Mouse (Mus musculus) E14TG2a.4 (cell line): ENCODE data around the gene Xpo6.

Experiments used
- H3K27me3 ChIP-seq: 2 replicates; pipeline ENCODE4 v1.6.1; 2014; ENCODE audit warnings: low read length, control low read depth; ENCODE audit not compliant: insufficient read depth
- H3K36me3 ChIP-seq: 2 replicates; pipeline ENCODE4 v1.6.1; 2014; ENCODE audit warnings: low read length, control low read depth; ENCODE audit not compliant: insufficient read depth
- H3K4me1 ChIP-seq: replicated peaks from 2 replicates; pipeline ENCODE4 v1.6.1; 2014; ENCODE audit warnings: low read depth, low read length, control low read depth
- H3K4me3 ChIP-seq: replicated peaks from 2 replicates; pipeline ENCODE4 v1.5.1; 2014; ENCODE audit warnings: mild to moderate bottlenecking, low read length
- H3K9me3 ChIP-seq: 2 replicates; pipeline ENCODE4 v1.6.1; 2014; ENCODE audit warnings: low read length, control low read depth
- CTCF ChIP-seq: conservative IDR thresholded peaks from 2 replicates; pipeline ENCODE4 v1.5.1; 2014; ENCODE audit warnings: low read length
- NANOG ChIP-seq: IDR thresholded peaks from 2 replicates; pipeline ENCODE4 v1.6.1; 2014; ENCODE audit warnings: borderline replicate concordance, low read length, mixed read lengths
- POU5F1 ChIP-seq: IDR thresholded peaks from 2 replicates; pipeline ENCODE4 v1.6.1; 2014; ENCODE audit warnings: low read length, borderline replicate concordance

The Xpo6 gene

DNA sequence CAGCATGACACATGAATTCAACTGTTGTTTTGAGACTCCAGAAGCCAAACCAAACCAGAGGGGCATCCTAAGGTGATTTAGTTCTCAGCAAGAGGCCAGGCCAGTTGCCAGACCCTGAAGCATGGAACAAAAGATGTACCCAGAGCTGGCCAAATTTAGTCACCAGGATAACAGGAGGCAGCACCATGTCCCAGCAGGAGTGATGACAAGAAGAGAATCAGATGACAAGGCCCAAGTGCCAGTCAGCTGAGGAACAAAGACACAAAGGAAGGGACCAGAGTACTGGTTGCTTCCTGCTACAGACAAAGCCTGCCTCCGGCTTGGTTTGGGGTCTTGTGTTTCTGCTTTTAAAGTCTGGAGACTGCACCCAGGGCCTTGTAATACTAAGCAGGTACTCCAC is 16.6 kb upstream of the Xpo6 start:
- Histone ChIP-seq H3K27me3 (no peaks in the 10 kb centered on the region), H3K4me3 (no peak overlapping the region), H3K36me3 (no peaks in the 10 kb centered on the region), H3K9me3 (peaks cover 19% of the 10 kb centered on the region), H3K4me1 (peaks cover 70% of the 10 kb centered on the region)
- no peak for TF ChIP-seq POU5F1
- no peak for TF ChIP-seq CTCF
- peak; percentile 14; the same call in 1 of the 2 replicates for TF ChIP-seq NANOG

DNA sequence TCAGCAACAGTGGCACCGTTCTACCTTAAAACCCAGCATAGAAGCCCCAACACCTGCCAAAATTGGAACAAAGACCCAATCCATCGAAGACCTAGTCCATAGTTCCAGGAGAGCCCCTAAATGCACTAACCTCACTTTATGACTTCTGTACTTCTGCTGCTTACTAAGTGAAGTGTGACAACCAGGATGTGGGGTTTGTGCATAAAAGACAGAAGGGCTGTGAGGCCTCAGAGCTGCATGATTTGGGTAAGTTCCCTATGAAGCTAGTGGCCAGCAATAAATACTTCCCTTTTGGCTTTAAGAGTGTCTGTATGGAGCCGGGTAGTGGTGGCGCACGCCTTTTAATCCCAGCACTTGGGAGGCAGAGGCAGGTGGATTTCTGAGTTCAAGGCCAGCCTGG is 10.6 kb upstream of the Xpo6 start:
- Histone ChIP-seq H3K4me3 (no peak overlapping the region), H3K4me1 (peaks cover 15% of the 10 kb centered on the region; the same call in 1 of the 2 replicates), H3K36me3 (no peaks in the 10 kb centered on the region), H3K9me3 (no peaks in the 10 kb centered on the region), H3K27me3 (no peaks in the 10 kb centered on the region)
- TF ChIP-seq CTCF (no peak), POU5F1 (no peak), NANOG (no peak)

DNA sequence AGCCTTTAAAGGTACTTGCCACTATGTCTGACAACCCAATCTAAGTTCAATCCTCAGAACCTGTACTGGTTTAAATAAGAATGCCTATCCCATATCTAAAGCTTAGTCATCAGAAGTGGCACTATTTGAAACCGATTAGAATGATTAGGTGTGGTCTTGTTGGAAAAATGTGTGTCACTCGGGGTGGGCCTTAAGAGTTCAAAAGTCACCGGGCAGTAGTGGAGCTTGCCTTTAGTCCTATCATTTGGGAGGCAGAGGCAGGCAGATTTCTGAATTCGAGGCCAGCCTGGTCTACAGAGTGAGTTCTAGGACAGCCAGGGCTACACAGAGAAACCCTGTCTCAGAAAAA is 670 bp upstream of the Xpo6 start:
- no peaks in the 10 kb centered on the region for H3K9me3 ChIP-seq
- H3K36me3 ChIP-seq = peaks cover 14% of the 10 kb centered on the region
- H3K4me1 ChIP-seq = peaks cover 35% of the 10 kb centered on the region
- H3K27me3 ChIP-seq = no peaks in the 10 kb centered on the region; the same call in 1 of the 2 replicates
- peak overlapping the region; percentile 98 for H3K4me3 ChIP-seq
- TF ChIP-seq POU5F1 (no peak), CTCF (no peak), NANOG (no peak)

DNA sequence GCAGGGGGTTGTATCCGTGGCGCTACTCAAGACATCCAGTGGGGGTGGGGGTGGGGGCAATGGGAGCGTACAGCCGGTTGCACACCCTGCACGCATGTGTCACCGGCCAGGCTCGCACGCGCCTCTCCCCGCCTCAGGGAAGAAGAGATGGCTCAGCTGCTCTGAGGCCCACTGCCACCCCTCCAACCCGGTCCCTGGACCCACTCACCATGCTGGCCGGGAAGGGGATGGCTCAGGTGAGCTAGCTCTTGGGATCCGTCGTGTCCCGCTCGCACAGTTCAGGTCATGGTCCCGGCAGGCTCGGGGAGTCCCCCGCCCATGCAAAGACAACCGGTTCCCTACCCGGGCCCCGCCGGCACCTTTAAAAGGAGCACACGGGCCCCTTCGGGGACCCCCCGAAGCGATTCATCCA is 604 bp downstream of the Xpo6 start:
- TF ChIP-seq CTCF (no peak), POU5F1 (no peak), NANOG (no peak)

DNA sequence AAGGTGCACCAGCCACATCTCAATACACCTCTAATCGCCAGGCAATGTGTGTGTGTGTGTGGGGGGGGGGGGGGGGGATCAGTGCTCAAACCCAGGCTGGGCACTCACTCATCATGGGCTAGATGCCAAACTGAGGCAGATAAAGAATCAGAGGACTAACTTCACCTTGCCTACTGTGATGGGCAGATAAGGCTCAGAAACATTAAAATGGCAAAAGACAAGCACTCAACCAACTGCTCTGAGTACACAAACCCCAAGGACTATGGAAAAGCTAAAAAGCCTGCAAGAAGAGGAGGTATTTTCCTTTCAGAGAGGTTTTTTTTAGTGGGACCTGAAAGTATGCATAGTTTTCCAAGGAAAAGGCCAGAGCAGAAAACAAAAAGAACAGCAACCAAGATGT is 1.4 kb downstream of the Xpo6 start:
- Histone ChIP-seq H3K36me3 (peaks cover 22% of the 10 kb centered on the region), H3K4me3 (peak overlapping the region; percentile 98), H3K9me3 (no peaks in the 10 kb centered on the region), H3K4me1 (peaks cover 48% of the 10 kb centered on the region), H3K27me3 (no peaks in the 10 kb centered on the region)
- TF ChIP-seq CTCF = no peak
- no peak for TF ChIP-seq NANOG
- no peak for TF ChIP-seq POU5F1

More for the DNA sequence above, 604 bp downstream of the Xpo6 start:
- no peaks in the 10 kb centered on the region for H3K9me3 ChIP-seq
- peaks cover 43% of the 10 kb centered on the region for H3K4me1 ChIP-seq
- H3K4me3 ChIP-seq = peak overlapping the region; percentile 98
- H3K27me3 ChIP-seq = no peaks in the 10 kb centered on the region
- H3K36me3 ChIP-seq = peaks cover 19% of the 10 kb centered on the region

DNA sequence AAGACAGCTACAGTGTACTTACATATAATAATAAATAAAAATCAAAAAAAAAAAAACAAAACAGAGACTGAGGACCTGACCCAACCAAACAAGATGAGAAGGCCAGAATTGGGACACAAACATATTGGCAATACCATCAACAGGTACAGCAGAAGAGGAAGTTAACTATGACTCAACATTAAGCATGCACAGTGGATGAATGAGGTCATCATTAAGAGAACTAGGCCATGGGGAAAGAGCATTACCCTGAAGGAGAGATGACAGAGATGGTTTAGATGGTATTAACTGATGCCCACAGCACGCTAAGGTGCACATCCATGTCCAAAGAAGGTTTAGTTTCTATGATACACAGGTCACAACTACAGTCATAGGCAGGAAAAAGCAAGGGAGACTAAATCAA is 6.1 kb downstream of the Xpo6 start:
- Histone ChIP-seq H3K36me3 (peaks cover 51% of the 10 kb centered on the region), H3K4me3 (no peak overlapping the region), H3K27me3 (no peaks in the 10 kb centered on the region), H3K4me1 (peaks cover 79% of the 10 kb centered on the region), H3K9me3 (no peaks in the 10 kb centered on the region)
- TF ChIP-seq NANOG = no peak
- TF ChIP-seq POU5F1 = no peak
- TF ChIP-seq CTCF = no peak

DNA sequence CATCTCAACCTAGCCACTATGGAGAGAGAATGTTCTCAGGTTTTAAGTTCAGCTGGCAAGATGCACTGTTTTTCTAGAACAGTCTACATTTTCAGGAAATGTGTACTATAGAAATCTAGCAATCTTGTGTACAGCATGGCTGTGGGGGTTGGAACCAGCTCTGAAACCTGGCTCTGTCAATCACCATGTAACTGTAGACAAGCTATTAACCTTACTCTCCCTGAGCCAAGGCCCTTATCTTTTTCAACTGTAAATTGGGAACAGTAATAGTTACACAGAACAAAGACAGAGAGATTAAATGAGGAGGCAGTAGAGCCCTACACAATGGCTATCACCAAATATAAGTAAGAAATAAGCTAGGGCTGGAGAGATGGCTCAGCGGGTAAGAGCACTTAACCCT is 8.8 kb downstream of the Xpo6 start:
- no peak overlapping the region for H3K4me3 ChIP-seq
- no peak for TF ChIP-seq CTCF
- no peak for TF ChIP-seq POU5F1
- no peak for TF ChIP-seq NANOG
- peaks cover 46% of the 10 kb centered on the region for H3K36me3 ChIP-seq
- H3K27me3 ChIP-seq = no peaks in the 10 kb centered on the region
- peaks cover 64% of the 10 kb centered on the region for H3K4me1 ChIP-seq
- H3K9me3 ChIP-seq = no peaks in the 10 kb centered on the region

DNA sequence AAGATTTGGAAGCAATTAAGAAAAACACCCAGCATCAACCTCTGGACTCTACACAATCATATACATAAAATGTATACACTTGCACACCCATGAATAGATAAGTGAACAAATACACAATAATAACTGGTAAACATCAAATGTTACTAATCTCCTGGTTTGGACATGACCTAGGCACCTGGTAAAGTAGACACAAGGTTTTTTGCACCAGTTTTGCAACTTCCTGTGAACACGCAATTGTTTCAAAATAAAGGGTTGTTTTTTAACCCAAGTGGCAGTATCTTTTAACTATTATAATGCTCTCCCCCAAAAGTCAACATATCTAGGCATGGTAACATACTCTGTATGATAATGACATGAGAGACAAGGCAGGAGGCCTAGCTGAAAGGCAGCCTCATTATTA is 10.8 kb downstream of the Xpo6 start:
- Histone ChIP-seq H3K4me3 (no peak overlapping the region), H3K27me3 (no peaks in the 10 kb centered on the region), H3K36me3 (peaks cover 44% of the 10 kb centered on the region), H3K4me1 (peaks cover 64% of the 10 kb centered on the region), H3K9me3 (no peaks in the 10 kb centered on the region)
- TF ChIP-seq NANOG = no peak
- no peak for TF ChIP-seq POU5F1

DNA sequence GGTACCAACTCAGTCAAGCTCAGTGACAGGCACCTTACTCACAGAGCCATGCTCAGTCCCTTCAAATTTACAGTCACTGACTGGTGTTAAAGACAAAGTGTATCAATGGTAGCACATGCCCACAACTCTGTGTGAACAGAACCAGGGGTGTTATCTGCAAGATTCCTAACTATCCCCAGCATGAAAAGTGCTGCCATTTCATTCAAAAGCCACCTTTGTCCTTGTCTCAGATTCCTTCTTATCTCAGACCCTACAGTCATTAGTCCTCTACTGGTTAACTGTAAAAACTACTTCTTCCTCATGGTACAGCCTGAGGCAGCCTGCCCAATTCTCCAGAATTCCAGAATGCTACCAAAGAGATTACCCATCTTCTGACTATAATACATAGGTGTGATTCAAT is 14.3 kb downstream of the Xpo6 start:
- no peaks in the 10 kb centered on the region for H3K27me3 ChIP-seq
- no peaks in the 10 kb centered on the region for H3K9me3 ChIP-seq
- TF ChIP-seq NANOG = no peak
- TF ChIP-seq POU5F1 = no peak
- no peak for TF ChIP-seq CTCF
- H3K4me3 ChIP-seq = no peak overlapping the region
- H3K4me1 ChIP-seq = peaks cover 76% of the 10 kb centered on the region
- peaks cover 39% of the 10 kb centered on the region for H3K36me3 ChIP-seq

DNA sequence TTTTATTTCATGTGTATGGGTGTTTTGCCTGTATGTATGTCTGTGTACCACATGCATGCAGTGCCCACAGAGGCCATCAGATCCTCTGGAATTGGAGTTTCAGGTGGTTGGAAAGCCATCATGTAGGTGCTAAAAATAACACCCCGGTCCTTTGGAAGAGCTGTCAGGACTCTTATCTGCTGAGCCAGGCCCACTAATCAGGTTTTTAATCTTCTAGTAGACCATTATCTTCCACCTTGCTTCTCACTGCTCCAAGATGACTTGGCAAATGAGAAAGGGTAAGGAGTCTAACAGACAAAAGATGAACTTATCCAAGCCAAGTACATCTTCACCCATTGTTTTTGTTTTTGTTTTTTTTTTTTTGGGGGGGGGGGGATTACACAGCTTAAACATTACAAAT is 16.7 kb downstream of the Xpo6 start:
- TF ChIP-seq CTCF (no peak), NANOG (no peak), POU5F1 (no peak)

More for the DNA sequence above, 16.7 kb downstream of the Xpo6 start:
- no peaks in the 10 kb centered on the region for H3K27me3 ChIP-seq
- peaks cover 75% of the 10 kb centered on the region for H3K4me1 ChIP-seq
- peaks cover 27% of the 10 kb centered on the region for H3K36me3 ChIP-seq
- no peaks in the 10 kb centered on the region for H3K9me3 ChIP-seq
- H3K4me3 ChIP-seq = no peak overlapping the region
